Mouse (Mus musculus): Measurements from ENCODE around the gene Rbm47. TPM values are rescaled to one million over a fixed set of nuclear protein-coding genes. Genes with fewer than 3 reads are reported as not detected.
"Not testable (repeated sequence)": the region's sequence is repeated elsewhere in the genome, so short reads cannot be mapped to it uniquely, and the experiment has no call there.

Rbm47 gene
- 2.5 and 5.6 TPM in 2 replicates for total RNA-seq (2015; ENCODE audit: low replicate concordance)
- 0.68 and 3.8 TPM in 2 replicates for total RNA-seq (2017; ENCODE audit: low replicate concordance)

DNA sequence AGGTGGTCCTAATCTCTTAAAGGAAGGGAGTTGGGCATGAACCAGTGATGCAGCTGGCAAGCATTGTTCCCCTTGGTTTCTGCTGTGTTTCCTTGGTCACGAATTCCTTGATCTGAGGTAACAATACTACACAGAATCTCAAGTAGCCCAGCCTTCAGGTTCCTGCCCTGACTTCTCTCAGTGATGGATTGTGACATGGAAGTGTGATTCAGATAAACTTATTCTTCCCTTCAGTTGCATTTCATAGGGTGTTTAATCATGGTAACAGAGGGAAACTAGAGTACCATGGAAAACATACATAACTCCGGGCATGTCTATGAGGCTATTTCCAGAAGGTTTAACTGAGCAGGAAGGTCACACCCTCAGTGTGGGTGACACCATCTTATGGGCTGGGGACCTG, at the start of gene Rbm47:
Rbm47 (minus strand) TSS at position 101 of the 400 bp plus-strand sequence.
- ATAC-seq (replicated peaks; ENCODE audit: low FRiP score, poor library complexity, severe bottlenecking) = no peak

DNA sequence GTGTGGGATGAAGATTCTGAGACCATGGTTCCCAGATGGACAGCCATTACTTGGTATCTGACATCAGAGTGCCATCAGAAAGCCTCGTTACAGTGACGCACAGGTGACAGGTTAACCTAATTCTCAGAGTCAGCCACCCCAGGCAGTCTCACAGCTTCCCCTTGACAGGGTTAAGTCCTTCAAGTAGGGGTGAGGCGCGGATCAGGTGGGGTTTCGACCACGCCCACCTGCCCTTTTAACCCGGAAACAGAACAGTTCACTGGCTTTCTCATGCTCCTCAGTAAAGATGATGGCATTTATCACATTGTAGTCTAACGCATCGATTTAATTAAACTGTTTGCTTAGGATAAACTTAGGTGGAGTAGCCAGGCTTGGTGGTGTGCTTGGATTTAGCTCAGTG, 47.7 kb upstream of the Rbm47 start:
- ATAC-seq (replicated peaks; ENCODE audit: low FRiP score, poor library complexity, severe bottlenecking) = no peak

DNA sequence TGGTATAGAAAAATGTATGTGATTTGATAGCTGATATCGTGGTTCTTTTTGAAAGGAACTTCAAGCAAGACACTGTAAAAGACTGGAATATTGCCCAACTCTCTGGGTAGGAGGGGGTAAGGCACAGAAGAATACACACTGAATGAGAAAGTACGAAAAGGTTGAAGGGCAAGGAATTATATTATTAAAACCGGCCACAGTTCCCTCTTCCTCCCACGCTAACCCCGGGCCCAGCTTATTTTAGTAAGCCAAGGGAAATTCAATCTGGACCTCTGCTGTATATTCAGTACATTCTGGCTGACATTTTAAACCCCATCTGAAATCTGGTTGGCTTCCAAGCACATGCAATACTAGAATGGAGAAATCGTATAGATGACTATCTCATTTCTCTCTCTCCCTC, 46.8 kb upstream of the Rbm47 start:
- ATAC-seq (replicated peaks; ENCODE audit: low FRiP score, poor library complexity, severe bottlenecking) = no peak

DNA sequence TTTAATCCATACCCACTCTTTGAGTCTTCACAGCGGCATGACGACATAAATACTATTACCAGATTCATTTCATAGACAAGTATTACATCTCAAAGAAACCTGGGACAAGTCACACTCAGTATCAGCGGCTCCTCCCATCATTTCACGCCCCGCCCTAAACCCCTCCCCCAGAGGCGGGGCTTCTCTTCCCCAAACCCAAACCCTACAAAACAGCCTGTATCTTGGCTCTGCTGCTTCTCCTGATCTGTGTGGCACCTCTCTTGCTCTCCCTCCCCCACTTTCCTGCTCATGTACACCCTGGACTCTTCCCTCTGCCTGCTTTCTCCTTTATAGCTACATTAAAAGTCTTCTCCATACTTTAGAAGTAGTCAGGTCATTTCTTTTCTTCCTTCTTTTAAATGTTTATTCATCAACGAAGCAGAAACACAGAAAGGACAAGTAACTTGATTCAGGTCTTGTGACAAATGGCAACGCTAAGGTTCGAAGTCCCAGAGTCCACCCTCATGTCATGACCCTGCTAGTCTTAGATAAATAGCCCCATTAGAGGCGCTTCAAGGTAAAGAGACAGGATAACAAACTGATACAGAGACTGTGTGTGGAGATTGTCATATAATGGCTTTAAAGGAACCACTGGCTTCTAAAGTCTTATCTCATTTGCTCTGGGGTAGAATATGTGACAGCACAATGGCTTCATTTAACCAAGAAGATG, 42.8 kb upstream of the Rbm47 start:
- ATAC-seq (replicated peaks; ENCODE audit: low FRiP score, poor library complexity, severe bottlenecking) = no peak

DNA sequence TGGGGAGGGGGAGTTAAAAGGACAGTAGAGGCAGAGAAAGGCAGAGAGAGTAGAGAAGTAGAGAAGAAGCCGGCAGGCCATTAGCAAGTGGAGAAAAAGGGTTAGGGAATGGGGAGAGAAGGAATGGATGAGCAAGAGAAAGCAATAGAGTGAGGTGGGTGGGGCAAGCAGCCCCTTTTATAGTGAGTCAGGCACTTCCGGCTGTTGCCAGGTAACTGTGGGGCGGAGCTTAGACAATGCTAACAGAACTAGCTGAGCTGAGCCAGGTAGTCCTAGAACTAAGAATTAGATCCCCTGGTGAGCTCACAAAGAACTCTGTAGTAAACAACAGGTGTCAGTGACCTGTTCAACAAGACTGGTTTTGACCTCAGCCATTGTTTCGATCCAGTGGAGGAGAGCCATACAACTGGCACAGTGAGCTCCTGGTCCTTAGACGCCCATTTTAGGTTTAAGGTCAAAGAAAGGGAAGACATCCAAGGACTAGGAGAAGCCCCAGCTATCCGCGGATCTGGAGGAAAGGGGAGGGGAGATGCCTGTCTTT, 41.5 kb upstream of the Rbm47 start:
- ATAC-seq (replicated peaks; ENCODE audit: low FRiP score, poor library complexity, severe bottlenecking) = no peak

GRCm38 (mm10) chr5:66209532-66210176, 36.7 kb upstream of the Rbm47 start:
- no peak for ATAC-seq (replicated peaks; ENCODE audit: low FRiP score, poor library complexity, severe bottlenecking)

DNA sequence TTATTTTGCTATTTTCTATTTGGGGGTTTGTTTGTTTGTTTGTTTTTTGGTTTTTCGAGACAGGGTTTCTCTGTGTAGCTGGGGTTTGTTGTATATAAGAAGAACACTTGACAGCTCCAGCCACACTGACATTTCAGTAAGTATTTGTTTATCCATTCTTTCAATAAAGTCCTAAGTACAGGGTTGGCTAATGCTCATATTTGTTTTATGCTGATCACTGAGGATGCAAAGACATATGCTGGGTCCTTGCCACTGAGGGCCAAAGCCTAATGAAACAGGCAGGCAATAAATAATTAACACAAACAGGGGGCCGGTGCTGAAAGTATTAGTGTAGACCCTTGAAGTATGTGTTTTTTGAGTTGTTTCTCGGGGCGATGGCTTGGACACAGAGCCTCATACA, 32.0 kb upstream of the Rbm47 start:
- ATAC-seq (replicated peaks; ENCODE audit: low FRiP score, poor library complexity, severe bottlenecking) = no peak

DNA sequence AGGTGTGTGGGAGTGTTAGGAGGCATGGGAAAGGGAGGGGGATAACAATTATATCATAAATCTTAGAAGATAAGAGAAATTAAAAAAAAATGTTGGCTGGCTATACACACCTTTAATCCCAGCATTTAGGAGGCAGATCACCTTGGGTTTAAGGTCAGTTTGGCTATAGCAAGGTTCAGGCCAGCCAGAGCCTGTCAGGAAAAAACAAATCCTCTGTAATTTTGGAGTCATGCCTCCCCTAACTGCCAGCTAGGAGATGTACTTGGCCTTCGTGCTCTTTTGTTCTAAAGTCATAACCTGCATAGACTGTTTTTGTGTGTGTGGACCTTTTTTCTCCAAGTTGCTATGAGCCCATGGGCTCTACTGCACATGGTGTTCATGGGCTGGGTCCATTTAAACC, 30.5 kb upstream of the Rbm47 start:
- ATAC-seq (replicated peaks; ENCODE audit: low FRiP score, poor library complexity, severe bottlenecking) = no peak

DNA sequence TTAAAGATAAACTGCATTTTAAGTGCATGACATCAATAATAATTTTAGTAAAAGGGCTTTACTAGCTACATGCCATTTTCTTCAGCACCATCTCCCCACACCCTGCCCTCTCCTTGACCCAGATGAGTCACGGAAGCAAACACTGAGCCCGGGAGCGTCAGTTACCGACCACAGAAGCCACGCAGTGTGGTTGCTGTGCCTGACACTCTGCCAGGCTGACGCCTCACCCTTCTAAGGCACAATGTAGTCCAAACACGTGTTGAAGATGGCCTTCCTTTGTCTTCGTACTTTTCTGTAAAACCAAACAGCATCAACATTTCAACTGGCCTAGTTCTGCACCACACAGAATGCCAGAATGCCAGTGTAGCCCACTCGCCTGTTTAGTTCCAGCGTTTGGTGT, 27.1 kb upstream of the Rbm47 start:
- no peak for ATAC-seq (replicated peaks; ENCODE audit: low FRiP score, poor library complexity, severe bottlenecking)

GRCm38 (mm10) chr5:66195323-66195722, 22.4 kb upstream of the Rbm47 start:
- ATAC-seq (replicated peaks; ENCODE audit: low FRiP score, poor library complexity, severe bottlenecking) = no peak

DNA sequence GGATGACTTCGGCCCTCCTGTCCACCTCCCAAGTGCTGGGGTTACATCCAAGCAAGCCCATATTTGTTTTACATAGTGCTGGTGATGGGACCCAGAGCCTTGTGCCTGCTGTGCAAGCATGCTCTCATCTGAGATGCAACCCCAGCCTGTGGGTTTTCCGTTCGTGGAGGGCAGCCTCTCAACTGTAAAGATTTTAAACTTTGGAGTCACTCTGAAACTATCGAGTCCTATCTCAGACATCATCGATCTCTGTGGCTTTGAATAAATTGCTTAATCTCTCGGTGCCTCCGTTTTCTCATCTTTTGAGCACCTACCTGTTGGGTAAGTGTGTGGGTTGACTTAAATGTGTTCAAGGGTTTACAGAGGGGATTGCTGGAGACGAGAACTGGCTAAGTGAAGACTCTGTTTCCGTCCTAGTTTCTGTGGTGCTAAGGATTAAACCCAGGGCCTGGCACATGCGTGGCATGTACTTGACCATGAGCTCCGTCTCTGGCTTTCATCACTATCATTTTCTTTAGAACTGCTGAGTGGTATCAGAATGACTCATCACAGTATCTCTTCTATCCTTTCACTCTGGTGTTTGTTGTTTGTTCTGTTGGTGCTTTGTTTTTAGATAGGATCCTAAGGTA, 20.4 kb upstream of the Rbm47 start:
- ATAC-seq (replicated peaks; ENCODE audit: low FRiP score, poor library complexity, severe bottlenecking) = no peak

DNA sequence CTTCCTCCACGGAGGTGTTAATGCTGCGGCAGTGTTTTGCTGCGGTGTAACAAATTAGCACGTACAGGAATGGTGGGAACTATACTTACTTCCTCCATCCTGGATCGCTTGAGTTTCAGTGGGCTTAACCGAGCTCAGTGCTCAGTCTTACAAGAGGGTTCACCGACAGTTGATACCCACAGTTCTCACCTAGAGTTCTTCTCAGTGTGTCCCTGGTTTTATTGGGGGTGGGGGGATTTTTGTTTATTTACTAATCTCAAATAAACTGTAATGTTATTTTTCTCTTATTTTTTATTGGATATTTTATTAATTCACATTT, 18.2 kb upstream of the Rbm47 start:
- no peak for ATAC-seq (replicated peaks; ENCODE audit: low FRiP score, poor library complexity, severe bottlenecking)

DNA sequence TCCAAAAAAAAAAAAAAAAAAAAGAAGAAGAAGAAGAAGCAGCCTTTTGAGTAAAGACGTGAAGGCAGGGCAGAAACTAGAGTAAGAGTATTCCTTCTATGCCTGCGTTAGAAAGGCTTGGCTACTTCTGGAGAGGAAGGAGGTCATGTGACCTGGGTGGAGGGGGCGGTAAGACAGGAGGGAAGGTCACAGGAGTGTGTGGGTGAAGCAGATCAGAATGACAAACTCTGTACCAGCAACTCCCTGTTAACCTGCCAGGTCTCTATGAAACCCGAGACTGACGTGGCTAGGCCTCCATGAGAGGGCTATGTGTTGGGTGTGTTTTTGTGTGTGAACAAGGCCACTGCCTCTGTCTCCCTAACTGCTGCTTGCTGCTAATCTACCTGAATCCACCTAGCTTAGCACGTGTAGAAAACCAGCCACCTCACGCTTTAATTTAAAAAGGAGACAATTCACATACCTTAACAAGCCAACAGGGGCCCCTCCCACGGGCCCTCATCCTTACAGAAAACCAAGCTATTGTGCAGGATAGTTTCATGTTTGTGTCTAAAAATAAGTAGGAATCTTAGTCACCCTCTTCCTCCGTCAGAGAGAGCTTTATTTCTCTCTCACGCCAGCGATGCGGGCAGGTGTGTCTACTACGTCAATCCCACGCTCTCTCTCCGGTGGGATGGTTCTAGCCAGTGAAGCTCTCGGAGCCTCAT, 17.7 kb upstream of the Rbm47 start:
- ATAC-seq (replicated peaks; ENCODE audit: low FRiP score, poor library complexity, severe bottlenecking) = no peak

- not testable (repeated sequence) for ATAC-seq (replicated peaks; ENCODE audit: low FRiP score, poor library complexity, severe bottlenecking)
Observed at GRCm38 (mm10) chr5:66188591-66188990, 15.7 kb upstream of the Rbm47 start.

- no peak for ATAC-seq (replicated peaks; ENCODE audit: low FRiP score, poor library complexity, severe bottlenecking)
Observed at GRCm38 (mm10) chr5:66182156-66182555, 9.2 kb upstream of the Rbm47 start.

DNA sequence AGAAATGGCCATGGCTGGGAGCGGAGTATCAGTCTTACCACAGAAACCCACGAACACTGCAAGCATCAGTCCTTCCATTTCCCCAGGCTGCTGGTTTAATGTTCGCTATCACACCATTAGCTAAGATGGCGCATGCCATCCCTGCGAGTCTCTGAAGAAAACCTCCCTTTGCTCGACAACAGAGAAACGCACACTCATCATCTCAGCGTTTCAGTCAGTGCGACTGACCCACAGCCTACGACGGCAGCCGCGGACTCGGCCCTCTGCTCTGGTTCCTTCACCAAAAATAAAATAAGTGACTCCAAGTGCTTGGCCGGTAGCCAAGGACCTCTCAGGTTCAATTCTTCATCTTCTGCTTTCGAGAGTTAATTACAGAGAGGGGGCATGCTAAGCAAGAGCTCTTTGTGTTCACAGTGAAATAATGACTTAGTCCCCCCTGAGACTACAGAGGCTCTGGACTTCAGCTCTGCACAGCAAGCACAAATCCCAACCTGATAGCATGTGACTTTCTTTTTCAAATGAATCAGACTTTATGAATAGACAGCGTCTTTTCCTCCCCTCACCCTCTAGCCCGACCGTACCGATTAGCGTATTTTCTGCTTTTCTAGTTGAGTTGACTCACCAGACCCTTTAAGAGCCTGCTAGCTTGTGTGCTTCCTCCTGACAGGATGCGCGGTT, 1.4 kb upstream of the Rbm47 start:
- no peak for ATAC-seq (replicated peaks; ENCODE audit: low FRiP score, poor library complexity, severe bottlenecking)

DNA sequence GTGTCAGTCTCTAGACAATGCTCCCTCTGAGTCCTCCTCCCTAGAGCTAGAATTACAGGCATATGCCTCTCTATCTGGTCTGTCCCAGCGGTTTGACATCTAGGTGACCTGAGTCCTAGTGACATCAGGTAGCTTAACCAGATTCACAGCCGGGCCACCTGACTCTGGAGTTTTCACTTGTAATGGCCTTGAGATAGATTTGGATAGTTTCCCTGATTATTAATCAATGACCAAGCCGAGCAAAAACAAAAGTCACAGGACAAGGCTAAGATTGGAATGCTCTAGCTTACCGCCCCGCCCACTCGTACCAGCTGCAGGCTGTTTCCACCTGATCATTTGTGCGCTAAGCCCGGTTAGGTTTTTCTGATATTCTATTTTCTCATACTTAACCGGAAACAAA, 2.3 kb downstream of the Rbm47 start:
- no peak for ATAC-seq (replicated peaks; ENCODE audit: low FRiP score, poor library complexity, severe bottlenecking)

- no peak for ATAC-seq (replicated peaks; ENCODE audit: low FRiP score, poor library complexity, severe bottlenecking)
Observed at GRCm38 (mm10) chr5:66169099-66169485, 3.8 kb downstream of the Rbm47 start.

GRCm38 (mm10) chr5:66168462-66169098, 4.3 kb downstream of the Rbm47 start:
- no peak for ATAC-seq (replicated peaks; ENCODE audit: low FRiP score, poor library complexity, severe bottlenecking)
